Mouse (Mus musculus): ENCODE data around the gene Abca1. TPM values are rescaled to one million over a fixed set of nuclear protein-coding genes. Genes with fewer than 3 reads are reported as not detected.

The Abca1 gene
- total RNA-seq, 2 experiments from 2014 or later: 13.8 to 18.3 TPM

GRCm38 (mm10) chr4:53082451-53082850, 77.2 kb downstream of the Abca1 start:
- DNase-seq: no peak

GRCm38 (mm10) chr4:53081851-53082250, 77.8 kb downstream of the Abca1 start:
- no peak for DNase-seq

- no peak for DNase-seq
These were observed 79.4 kb downstream of the Abca1 start for GRCm38 (mm10) chr4:53080290-53080689.

- DNase-seq: no peak
These were observed 80.8 kb downstream of the Abca1 start for GRCm38 (mm10) chr4:53078793-53079310.

- no peak for DNase-seq
These were observed 82.8 kb downstream of the Abca1 start for GRCm38 (mm10) chr4:53076788-53077350.

- no peak for DNase-seq
These were observed 86.7 kb downstream of the Abca1 start for GRCm38 (mm10) chr4:53073025-53073424.

GRCm38 (mm10) chr4:53062301-53063008, 97.2 kb downstream of the Abca1 start:
- DNase-seq: no peak

- DNase-seq: no peak
These were observed 113.3 kb downstream of the Abca1 start for GRCm38 (mm10) chr4:53046238-53047022.

- DNase-seq: no peak
These were observed 113.9 kb downstream of the Abca1 start for GRCm38 (mm10) chr4:53045807-53046206.

- no peak for DNase-seq
These were observed 115.9 kb downstream of the Abca1 start for GRCm38 (mm10) chr4:53043819-53044218.

- DNase-seq: no peak
These were observed 129.3 kb downstream of the Abca1 start for GRCm38 (mm10) chr4:53030326-53030948.

GRCm38 (mm10) chr4:53027811-53028210, 131.9 kb downstream of the Abca1 start:
- DNase-seq: no peak

- no peak for DNase-seq
These were observed 135.3 kb downstream of the Abca1 start for GRCm38 (mm10) chr4:53024397-53024796.

- no peak for DNase-seq
These were observed 136.3 kb downstream of the Abca1 start for GRCm38 (mm10) chr4:53023189-53023925.

GRCm38 (mm10) chr4:53018392-53018791, 141.3 kb downstream of the Abca1 start:
- DNase-seq: no peak

- no peak for DNase-seq
These were observed 144.7 kb downstream of the Abca1 start for GRCm38 (mm10) chr4:53015024-53015423.

GRCm38 (mm10) chr4:53014421-53014820, 145.3 kb downstream of the Abca1 start:
- no peak for DNase-seq

GRCm38 (mm10) chr4:53011732-53012361, 147.8 kb downstream of the Abca1 start, which contains the start of gene Nipsnap3b:
Gene Nipsnap3b, plus strand, starts transcription at chr4:53011880.
- DNase-seq: peak; percentile 97

- no peak for DNase-seq
These were observed 149.8 kb downstream of the Abca1 start for GRCm38 (mm10) chr4:53009871-53010270.

- DNase-seq: no peak
These were observed 150.5 kb downstream of the Abca1 start for GRCm38 (mm10) chr4:53009183-53009582.

GRCm38 (mm10) chr4:53000154-53000553, 159.5 kb downstream of the Abca1 start:
- DNase-seq: no peak
